Mouse (Mus musculus): ENCODE results near the gene Sytl4.

DNA sequence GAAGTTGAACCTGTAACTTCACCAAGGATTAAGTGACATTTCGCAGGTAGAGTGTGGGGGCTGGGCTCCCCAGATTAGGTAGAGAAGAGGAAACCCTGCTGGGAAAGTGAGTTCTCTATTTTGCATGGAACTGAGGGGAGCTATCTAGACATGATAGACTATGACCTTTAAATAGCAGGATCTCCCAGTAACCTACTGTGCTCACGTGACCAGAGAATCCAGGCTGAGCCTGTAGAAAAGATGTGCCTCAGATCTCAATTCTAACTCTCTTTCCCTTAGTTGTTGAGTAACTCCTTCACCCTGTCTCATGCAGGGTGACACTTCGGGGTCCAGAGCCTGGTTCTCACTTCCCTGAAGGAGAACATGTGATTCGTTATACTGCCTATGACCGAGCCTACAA lies 54.9 kb downstream of the Sytl4 start:
- TF ChIP-seq CTCF (IDR thresholded peaks at IDR 0.05; ENCODE audit: low read depth, low read length) (no peak), POLR2A (IDR thresholded peaks at IDR 0.05; ENCODE audit: insufficient read depth, low read length) (no peak)
